Mouse (Mus musculus) C2C12 (cell line): ENCODE data around the gene Lypd3.

Experiments used
- CTCF ChIP-seq: IDR thresholded peaks from one replicate; pipeline ENCODE4 v1.5.1; 2011; ENCODE audit not compliant: control insufficient read depth, insufficient read depth, insufficient read length
- MAX ChIP-seq: IDR thresholded peaks from one replicate; pipeline ENCODE4 v1.6.1; 2011; ENCODE audit warnings: mild to moderate bottlenecking, control low read depth
- MYOG ChIP-seq: IDR thresholded peaks from one replicate; pipeline ENCODE4 v1.6.1; 2011; ENCODE audit not compliant: control insufficient read depth, insufficient read length; ENCODE audit errors: extremely low read depth

GRCm38 (mm10) chr7:24644492-24644891 lies 8.1 kb downstream of the Lypd3 start:
- TF ChIP-seq CTCF: no peak
- no peak for TF ChIP-seq MYOG
- TF ChIP-seq MAX: no peak
